Mouse (Mus musculus) kidney, embryonic 14.5 days (tissue): ENCODE data around the gene Cflar. TPM values are rescaled to one million over a fixed set of nuclear protein-coding genes. Genes with fewer than 3 reads are reported as not detected.
A peak's percentile ranks its signal among the peaks of the same experiment; 100 is the strongest.

Experiments used
- ATAC-seq: fragments of 200-750 bp; cut with Nextera tagmentation; 2 replicates; pipeline ENCODE4 v1.8.0; 2017; ENCODE audit warnings: moderate number of reproducible peaks, mild to moderate bottlenecking, moderate TSS enrichment, moderate library complexity; ENCODE audit not compliant: low FRiP score, low TSS enrichment
- H3K27ac ChIP-seq: fragments of 300-500 bp; sonication (generic); 2 replicates; pipeline ENCODE4 v1.5.1; 2014; ENCODE audit warnings: low read depth, mild to moderate bottlenecking, low read length, moderate library complexity, mixed read lengths
- H3K27me3 ChIP-seq: fragments of 300-500 bp; sonication (generic); 2 replicates; pipeline ENCODE4 v1.6.1; 2014; ENCODE audit warnings: mild to moderate bottlenecking, low read length; ENCODE audit not compliant: control insufficient read depth, insufficient read depth
- H3K36me3 ChIP-seq: fragments of 300-500 bp; sonication (generic); 2 replicates; pipeline ENCODE4 v1.6.1; 2014; ENCODE audit warnings: low read length, mixed read lengths; ENCODE audit not compliant: control insufficient read depth, insufficient read depth
- H3K4me1 ChIP-seq: fragments of 300-500 bp; sonication (generic); 2 replicates; pipeline ENCODE4 v1.6.1; 2014; ENCODE audit warnings: low read length, mixed read lengths; ENCODE audit not compliant: control insufficient read depth, insufficient read depth
- H3K4me2 ChIP-seq: fragments of 300-500 bp; sonication (generic); replicated peaks from 2 replicates; pipeline ENCODE4 v1.6.1; 2014; ENCODE audit warnings: low read depth, mild to moderate bottlenecking, low read length
- H3K4me3 ChIP-seq: fragments of 300-500 bp; sonication (generic); 2 replicates; pipeline ENCODE4 v1.5.1; 2014; ENCODE audit warnings: mild to moderate bottlenecking, low read length
- H3K9ac ChIP-seq: fragments of 300-500 bp; sonication (generic); 2 replicates; pipeline ENCODE4 v1.6.1; 2014; ENCODE audit warnings: low read depth, mild to moderate bottlenecking, low read length, moderate library complexity
- H3K9me3 ChIP-seq: fragments of 300-500 bp; sonication (generic); 2 replicates; pipeline ENCODE4 v1.6.1; 2016; ENCODE audit warnings: low read length; ENCODE audit not compliant: control insufficient read depth
- WGBS: fragments of 180-500 bp; shearing (Covaris S2); extraction: QIAGEN DNeasy Blood & Tissue Kit; methylation state at CpG from one replicate; pipeline ENCODE4 v1.1.7; 2014; 5-methylcytosine and 5-hydroxymethylcytosine counted together
- polyA plus RNA-seq: library from polyadenylated mRNA; unstranded; fragments of >200 nt; fragmentation: Nextera tagmentation; extraction: Ambion mirVana; gene quantifications from 2 replicates; pipeline ENCODE4 v1.2.1, GENCODE M21; 2014

Cflar gene
- polyA plus RNA-seq, 1 experiment from 2014 or later = 39.6 TPM

DNA sequence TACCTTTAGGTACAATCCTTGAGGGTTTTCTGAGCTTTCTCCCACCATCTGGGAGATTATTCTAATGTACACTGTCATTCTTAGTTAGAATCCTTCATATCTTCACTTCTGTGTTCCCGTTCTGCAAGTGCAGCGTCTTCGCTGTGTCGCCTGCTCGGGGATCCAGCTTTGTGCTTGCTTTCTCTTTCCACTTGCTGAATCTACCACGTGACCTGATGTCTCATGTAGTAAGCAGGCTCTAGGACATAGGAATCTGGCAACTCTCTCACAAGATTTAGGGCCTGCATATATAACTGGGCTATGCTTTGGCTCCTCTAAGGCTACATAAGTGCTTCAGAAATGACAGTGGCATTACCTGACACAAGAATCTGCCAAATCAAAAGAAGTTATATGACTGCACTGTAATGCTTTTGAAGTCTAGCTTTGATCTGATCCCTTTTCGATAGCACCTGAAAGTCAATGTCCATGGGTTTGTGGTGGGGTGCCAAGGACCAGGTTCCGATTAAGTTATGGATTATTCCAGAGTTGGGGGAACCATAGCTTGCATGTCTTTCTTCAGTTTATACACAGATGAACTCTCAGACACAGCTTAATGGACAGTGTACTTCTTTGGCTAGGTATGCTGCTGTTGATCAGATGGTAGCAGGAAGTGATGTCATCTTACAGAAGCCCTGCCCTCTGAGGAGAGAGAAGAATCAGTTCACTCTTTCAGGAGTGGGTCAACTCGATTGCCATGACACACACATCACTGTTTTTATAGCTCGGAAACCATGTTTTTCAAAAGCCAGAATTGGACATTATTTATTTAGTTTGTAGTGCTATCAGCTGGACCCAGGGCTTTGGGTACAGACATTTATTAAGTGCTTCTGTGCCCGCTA is 23.0 kb downstream of the Cflar start:
- peaks cover 64% of the 10 kb centered on the region for H3K36me3 ChIP-seq
- H3K9me3 ChIP-seq = no peaks in the 10 kb centered on the region
- no peaks in the 10 kb centered on the region for H3K27me3 ChIP-seq
- no peaks in the 10 kb centered on the region for H3K4me1 ChIP-seq
- no peak overlapping the region for H3K4me2 ChIP-seq
- 93% methylated on average over 11 of the region's 11 CpGs for WGBS
- H3K9ac ChIP-seq = no peak overlapping the region
- H3K4me3 ChIP-seq = no peak overlapping the region
- H3K27ac ChIP-seq = no peak overlapping the region
- no peak for ATAC-seq

- H3K9me3 ChIP-seq = no peaks in the 10 kb centered on the region
These were observed 24.7 kb downstream of the Cflar start for GRCm38 (mm10) chr1:58735962-58736361.

DNA sequence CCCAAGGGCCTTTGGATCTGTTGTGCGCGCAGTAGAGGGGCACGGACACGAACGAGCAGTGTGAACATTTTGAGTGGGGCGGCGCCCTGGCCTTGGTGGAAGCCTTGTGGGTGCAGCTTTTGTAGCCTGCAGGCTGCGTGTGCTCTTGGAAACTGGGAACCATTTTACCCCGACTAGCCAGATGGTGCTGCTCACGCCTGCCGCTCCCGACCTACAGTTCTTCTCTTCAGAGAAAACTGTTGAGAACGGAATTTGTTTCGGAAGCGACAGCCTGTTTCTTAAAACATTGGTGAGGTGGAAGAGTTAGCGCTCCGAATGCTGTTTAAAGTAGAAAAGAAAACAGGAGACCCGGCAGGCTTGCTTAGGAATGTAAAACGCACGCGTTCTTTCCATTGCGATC is 25.7 kb downstream of the Cflar start:
- Histone ChIP-seq H3K4me2 (no peak overlapping the region), H3K27me3 (no peaks in the 10 kb centered on the region), H3K4me1 (no peaks in the 10 kb centered on the region), H3K9me3 (no peaks in the 10 kb centered on the region), H3K9ac (no peak overlapping the region), H3K4me3 (no peak overlapping the region), H3K27ac (no peak overlapping the region), H3K36me3 (peaks cover 72% of the 10 kb centered on the region)
- 95% methylated on average over 22 of the region's 22 CpGs for WGBS
- no peak for ATAC-seq

More at GRCm38 (mm10) chr1:58735962-58736361, 24.7 kb downstream of the Cflar start:
- 87% methylated on average over 7 of the region's 7 CpGs for WGBS
- no peaks in the 10 kb centered on the region for H3K27me3 ChIP-seq
- H3K36me3 ChIP-seq = peaks cover 70% of the 10 kb centered on the region
- no peak for ATAC-seq
- H3K4me2 ChIP-seq = no peak overlapping the region
- H3K27ac ChIP-seq = no peak overlapping the region
- no peaks in the 10 kb centered on the region for H3K4me1 ChIP-seq
- no peak overlapping the region for H3K4me3 ChIP-seq
- no peak overlapping the region for H3K9ac ChIP-seq

GRCm38 (mm10) chr1:58739529-58739928 is 28.2 kb downstream of the Cflar start:
- 85% methylated on average over 7 of the region's 7 CpGs for WGBS
- ATAC-seq = no peak
- no peak overlapping the region for H3K4me3 ChIP-seq
- no peaks in the 10 kb centered on the region for H3K9me3 ChIP-seq
- H3K4me2 ChIP-seq = no peak overlapping the region
- H3K27me3 ChIP-seq = no peaks in the 10 kb centered on the region
- H3K9ac ChIP-seq = no peak overlapping the region
- no peaks in the 10 kb centered on the region for H3K4me1 ChIP-seq
- no peak overlapping the region for H3K27ac ChIP-seq
- H3K36me3 ChIP-seq = peaks cover 84% of the 10 kb centered on the region

- H3K36me3 ChIP-seq = peaks cover 82% of the 10 kb centered on the region
- H3K27me3 ChIP-seq = no peaks in the 10 kb centered on the region
- H3K9me3 ChIP-seq = 0 out of 2 replicates have a peak, but pooled peaks cover 3% of the 10 kb centered on the region
- H3K4me3 ChIP-seq = no peak overlapping the region
- no peak overlapping the region for H3K9ac ChIP-seq
- H3K27ac ChIP-seq = no peak overlapping the region
- 71% methylated on average over 5 of the region's 5 CpGs for WGBS
- no peaks in the 10 kb centered on the region for H3K4me1 ChIP-seq
- ATAC-seq = no peak
- no peak overlapping the region for H3K4me2 ChIP-seq
These were observed 31.3 kb downstream of the Cflar start for GRCm38 (mm10) chr1:58742571-58743021.

- H3K36me3 ChIP-seq = peaks cover 85% of the 10 kb centered on the region
- H3K4me2 ChIP-seq = no peak overlapping the region
- no peak overlapping the region for H3K9ac ChIP-seq
- 0 out of 2 replicates have a peak, but pooled peaks cover 3% of the 10 kb centered on the region for H3K9me3 ChIP-seq
- H3K27ac ChIP-seq = no peak overlapping the region
- H3K27me3 ChIP-seq = no peaks in the 10 kb centered on the region
- H3K4me3 ChIP-seq = no peak overlapping the region
- no peaks in the 10 kb centered on the region for H3K4me1 ChIP-seq
- 91% methylated on average over 6 of the region's 6 CpGs for WGBS
- no peak for ATAC-seq
These were observed 31.9 kb downstream of the Cflar start for GRCm38 (mm10) chr1:58743252-58743651.

DNA sequence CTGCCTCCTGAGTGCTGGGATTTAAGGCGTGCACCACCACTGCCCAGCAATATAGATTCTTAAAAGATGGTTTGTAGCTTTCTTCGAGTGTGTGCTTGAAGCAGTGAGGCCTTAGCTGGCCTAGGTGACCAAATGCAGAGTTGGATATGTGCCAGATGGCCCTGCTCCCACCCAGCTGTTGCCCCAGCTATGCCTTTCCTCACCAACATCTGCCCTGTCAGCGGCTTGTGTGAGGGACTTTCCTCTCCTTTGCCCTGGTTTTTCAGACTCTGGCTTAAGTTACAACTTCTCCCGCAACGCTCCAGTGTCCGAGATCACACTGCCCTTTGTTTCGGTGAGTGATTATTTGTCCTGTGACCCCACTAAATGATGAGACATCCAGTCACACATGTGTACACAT is 33.3 kb downstream of the Cflar start:
- no peak for ATAC-seq
- Histone ChIP-seq H3K36me3 (peaks cover 86% of the 10 kb centered on the region), H3K9me3 (0 out of 2 replicates have a peak, but pooled peaks cover 3% of the 10 kb centered on the region), H3K27me3 (no peaks in the 10 kb centered on the region), H3K4me3 (no peak overlapping the region), H3K27ac (peak overlapping the region; percentile 9; the same call in 1 of the 2 replicates), H3K4me1 (no peaks in the 10 kb centered on the region), H3K4me2 (no peak overlapping the region), H3K9ac (no peak overlapping the region)
- 68% methylated on average over 7 of the region's 7 CpGs for WGBS

DNA sequence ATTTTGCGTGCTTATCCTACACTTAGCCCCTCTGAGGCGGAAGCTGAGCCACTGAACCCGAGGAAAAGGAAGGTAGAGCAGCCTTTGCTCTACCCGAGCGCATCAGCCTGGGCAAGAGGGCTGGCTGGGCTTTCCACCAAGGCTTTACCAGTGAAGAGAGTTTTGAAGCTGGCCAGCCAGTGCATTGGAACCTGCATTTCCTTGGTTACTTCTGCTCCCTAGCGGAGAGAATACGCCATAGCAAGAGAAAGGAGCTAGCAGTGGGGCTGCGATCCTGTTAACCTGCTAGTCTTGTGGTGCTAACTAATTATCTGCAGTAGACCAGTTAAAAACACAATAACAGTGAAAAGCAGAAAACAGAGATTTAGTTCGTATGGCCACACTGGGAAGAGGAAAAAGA is 35.6 kb downstream of the Cflar start:
- WGBS = 73% methylated on average over 9 of the region's 9 CpGs
- no peak overlapping the region for H3K4me2 ChIP-seq
- H3K36me3 ChIP-seq = peaks cover 67% of the 10 kb centered on the region
- no peak overlapping the region for H3K4me3 ChIP-seq
- H3K4me1 ChIP-seq = no peaks in the 10 kb centered on the region
- no peaks in the 10 kb centered on the region for H3K27me3 ChIP-seq
- 0 out of 2 replicates have a peak, but pooled peaks cover 3% of the 10 kb centered on the region for H3K9me3 ChIP-seq
- H3K9ac ChIP-seq = no peak overlapping the region
- no peak overlapping the region for H3K27ac ChIP-seq
- no peak for ATAC-seq

DNA sequence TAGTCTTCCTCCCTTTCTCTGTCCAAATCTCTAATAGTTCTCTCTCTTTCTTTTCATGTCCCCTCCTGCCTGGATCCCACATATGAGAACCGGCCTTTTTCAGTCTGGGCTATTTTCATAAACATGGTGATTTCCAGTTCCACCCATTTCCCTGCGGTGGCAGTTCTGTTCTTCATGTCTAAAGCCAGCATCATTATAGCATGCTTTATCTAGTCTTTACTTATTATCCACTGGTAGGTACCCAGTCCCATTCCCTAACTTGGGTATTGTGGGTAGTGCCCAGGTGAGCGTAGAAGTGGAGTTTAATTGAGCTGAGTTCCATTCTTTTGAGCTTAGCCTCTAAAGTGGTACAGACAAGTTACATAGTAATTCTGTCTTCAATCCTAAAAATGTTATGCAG is 48.1 kb downstream of the Cflar start:
- 94% methylated on average over 3 of the region's 3 CpGs for WGBS
- H3K9ac ChIP-seq = no peak overlapping the region

More for the DNA sequence above, 48.1 kb downstream of the Cflar start:
- Histone ChIP-seq H3K9me3 (no peaks in the 10 kb centered on the region), H3K36me3 (peaks cover 15% of the 10 kb centered on the region), H3K4me3 (no peak overlapping the region), H3K27me3 (no peaks in the 10 kb centered on the region), H3K27ac (no peak overlapping the region), H3K4me2 (no peak overlapping the region), H3K4me1 (no peaks in the 10 kb centered on the region)
- ATAC-seq = no peak
